Mouse (Mus musculus) C2C12 (cell line): ENCODE measurements around the gene Ltbp2. TPM values are rescaled to one million over a fixed set of nuclear protein-coding genes. Genes with fewer than 3 reads are reported as not detected.

Experiments
- H3K27me3 ChIP-seq: one replicate; pipeline ENCODE4 v1.6.1; 2011; ENCODE audit not compliant: control insufficient read depth, insufficient read depth, insufficient read length
- H3K36me3 ChIP-seq: one replicate; pipeline ENCODE4 v1.6.1; 2011; ENCODE audit not compliant: control insufficient read depth, insufficient read depth
- H3K4me3 ChIP-seq: one replicate; pipeline ENCODE4 v1.5.1; 2011; ENCODE audit warnings: mild to moderate bottlenecking, control low read depth; ENCODE audit not compliant: poor library complexity, insufficient read depth, severe bottlenecking
- H3K79me2 ChIP-seq: one replicate; pipeline ENCODE4 v1.6.1; 2011; ENCODE audit not compliant: control insufficient read depth, insufficient read depth
- H3K79me3 ChIP-seq: one replicate; pipeline ENCODE4 v1.6.1; 2011; ENCODE audit warnings: low read depth, control low read depth
- H3ac ChIP-seq: one replicate; pipeline ENCODE3; 2011; ENCODE audit warnings: low read depth; ENCODE audit not compliant: control insufficient read depth, insufficient read length
- CEBPB ChIP-seq: IDR thresholded peaks from one replicate; pipeline ENCODE4 v1.6.1; 2011; ENCODE audit warnings: low read depth, mild to moderate bottlenecking, control low read depth, moderate library complexity
- CTCF ChIP-seq: IDR thresholded peaks from one replicate; pipeline ENCODE4 v1.5.1; 2011; ENCODE audit not compliant: control insufficient read depth, insufficient read depth, insufficient read length
- FOSL1 ChIP-seq: IDR thresholded peaks from one replicate; pipeline ENCODE4 v1.8.0; 2011; ENCODE audit warnings: mild to moderate bottlenecking, low read length; ENCODE audit not compliant: poor library complexity, insufficient read depth, severe bottlenecking
- MAX ChIP-seq: IDR thresholded peaks from one replicate; pipeline ENCODE4 v1.6.1; 2011; ENCODE audit warnings: mild to moderate bottlenecking, control low read depth
- MYOD1 ChIP-seq: IDR thresholded peaks from one replicate; pipeline ENCODE4 v1.6.1; 2011; ENCODE audit warnings: low read depth; ENCODE audit not compliant: control insufficient read depth, insufficient read length
- MYOG ChIP-seq: IDR thresholded peaks from one replicate; pipeline ENCODE4 v1.6.1; 2011; ENCODE audit not compliant: control insufficient read depth, insufficient read length; ENCODE audit errors: extremely low read depth
- USF1 ChIP-seq: IDR thresholded peaks from one replicate; pipeline ENCODE4 v1.6.1; 2011; ENCODE audit warnings: low read depth, mild to moderate bottlenecking, control low read depth, moderate library complexity
- polyA plus RNA-seq: library from polyadenylated mRNA; unstranded; fragments of >200 nt; fragmentation: generic; extraction: Trizol; gene quantifications from one replicate; pipeline ENCODE4 v1.2.1, GENCODE M21; 2012; ENCODE audit warnings: missing spikeins

The Ltbp2 gene
- polyA plus RNA-seq, 1 experiment = 49.5 TPM

GRCm38 (mm10) chr12:84890289-84890688 is 14.0 kb upstream of the Ltbp2 start:
- no peaks in the 10 kb centered on the region for H3K79me2 ChIP-seq
- no peak overlapping the region for H3ac ChIP-seq
- H3K27me3 ChIP-seq = no peaks in the 10 kb centered on the region
- H3K79me3 ChIP-seq = no peaks in the 10 kb centered on the region
- H3K4me3 ChIP-seq = no peak overlapping the region
- TF ChIP-seq MYOG (no peak), MAX (no peak), USF1 (no peak), FOSL1 (no peak), MYOD1 (no peak), CTCF (no peak), CEBPB (no peak)
- H3K36me3 ChIP-seq = no peaks in the 10 kb centered on the region

GRCm38 (mm10) chr12:84885107-84885876 is 9.0 kb upstream of the Ltbp2 start:
- no peak for TF ChIP-seq CEBPB
- no peak for TF ChIP-seq MYOG
- no peak overlapping the region for H3K4me3 ChIP-seq
- H3K79me3 ChIP-seq = no peaks in the 10 kb centered on the region
- H3ac ChIP-seq = no peak overlapping the region
- H3K36me3 ChIP-seq = no peaks in the 10 kb centered on the region
- H3K79me2 ChIP-seq = peaks cover 4% of the 10 kb centered on the region
- no peaks in the 10 kb centered on the region for H3K27me3 ChIP-seq

GRCm38 (mm10) chr12:84884423-84885076 is 8.2 kb upstream of the Ltbp2 start:
- Histone ChIP-seq H3K79me3 (no peaks in the 10 kb centered on the region), H3K4me3 (no peak overlapping the region), H3ac (no peak overlapping the region), H3K27me3 (no peaks in the 10 kb centered on the region), H3K36me3 (no peaks in the 10 kb centered on the region), H3K79me2 (peaks cover 4% of the 10 kb centered on the region)
- TF ChIP-seq MYOD1 (peak; percentile 75), CTCF (no peak), CEBPB (no peak), MAX (peak; percentile 7)

GRCm38 (mm10) chr12:84882796-84883195 is 6.5 kb upstream of the Ltbp2 start:
- no peaks in the 10 kb centered on the region for H3K27me3 ChIP-seq
- no peaks in the 10 kb centered on the region for H3K36me3 ChIP-seq
- H3K79me2 ChIP-seq = peaks cover 15% of the 10 kb centered on the region
- peaks cover 1% of the 10 kb centered on the region for H3K79me3 ChIP-seq
- H3ac ChIP-seq = no peak overlapping the region
- TF ChIP-seq MYOD1 (no peak), USF1 (no peak), CEBPB (no peak), CTCF (no peak)
- no peak overlapping the region for H3K4me3 ChIP-seq

- no peaks in the 10 kb centered on the region for H3K27me3 ChIP-seq
- H3K79me2 ChIP-seq = peaks cover 42% of the 10 kb centered on the region
- TF ChIP-seq CTCF (no peak), USF1 (no peak), MYOD1 (no peak), MYOG (no peak), MAX (no peak), CEBPB (no peak), FOSL1 (no peak)
- H3K4me3 ChIP-seq = no peak overlapping the region
- H3K36me3 ChIP-seq = no peaks in the 10 kb centered on the region
- H3K79me3 ChIP-seq = peaks cover 14% of the 10 kb centered on the region
- H3ac ChIP-seq = peak overlapping the region; percentile 32
These were observed 3.8 kb upstream of the Ltbp2 start for GRCm38 (mm10) chr12:84880091-84880490.

- TF ChIP-seq FOSL1 (no peak), MYOD1 (no peak), USF1 (no peak), MYOG (no peak), MAX (no peak), CEBPB (no peak), CTCF (no peak)
These were observed 411 bp downstream of the Ltbp2 start for GRCm38 (mm10) chr12:84875761-84876480.

More at GRCm38 (mm10) chr12:84875761-84876480, 411 bp downstream of the Ltbp2 start:
- peaks cover 37% of the 10 kb centered on the region for H3K79me3 ChIP-seq
- peak overlapping the region; percentile 63 for H3K4me3 ChIP-seq
- H3K36me3 ChIP-seq = peaks cover 3% of the 10 kb centered on the region
- peaks cover 80% of the 10 kb centered on the region for H3K79me2 ChIP-seq
- H3K27me3 ChIP-seq = no peaks in the 10 kb centered on the region
- H3ac ChIP-seq = peak overlapping the region; percentile 68
